Mouse (Mus musculus): ENCODE measurements around the gene Ndufv3. TPM values are rescaled to one million over a fixed set of nuclear protein-coding genes. Genes with fewer than 3 reads are reported as not detected.

Gene Ndufv3
- total RNA-seq, 2 experiments from 2014 or later: 222 to 229 TPM

DNA sequence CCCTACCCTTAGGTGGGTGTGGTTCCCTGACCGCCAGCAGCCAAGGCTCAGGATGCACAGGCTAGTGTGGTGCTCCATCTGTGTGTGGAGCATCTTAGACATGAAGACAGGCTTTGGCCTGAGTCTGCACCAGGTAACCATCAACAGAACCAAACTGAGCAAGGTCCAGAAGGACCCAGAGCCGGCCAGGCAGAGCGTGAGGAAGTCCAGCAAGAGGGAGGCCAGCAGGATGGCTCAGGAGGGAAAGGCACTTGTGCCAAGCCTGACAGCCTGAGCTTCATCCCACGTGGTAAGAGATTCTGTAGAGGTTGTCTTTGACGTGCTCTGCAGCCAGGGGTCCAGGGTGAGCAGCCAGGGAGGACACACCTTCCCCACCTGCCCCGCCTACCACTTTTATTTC is 22.2 kb upstream of the Ndufv3 start:
- Histone ChIP-seq H3K27ac (no peak overlapping the region), H3K4me3 (no peak overlapping the region)
- intact Hi-C loops (cut with DNase I): no loop called here
- no peak for DNase-seq (ENCODE audit: extremely low spot score in 1 of 2, low spot score in 2 of 2)
- TF ChIP-seq CTCF (IDR thresholded peaks at IDR 0.05): no peak

DNA sequence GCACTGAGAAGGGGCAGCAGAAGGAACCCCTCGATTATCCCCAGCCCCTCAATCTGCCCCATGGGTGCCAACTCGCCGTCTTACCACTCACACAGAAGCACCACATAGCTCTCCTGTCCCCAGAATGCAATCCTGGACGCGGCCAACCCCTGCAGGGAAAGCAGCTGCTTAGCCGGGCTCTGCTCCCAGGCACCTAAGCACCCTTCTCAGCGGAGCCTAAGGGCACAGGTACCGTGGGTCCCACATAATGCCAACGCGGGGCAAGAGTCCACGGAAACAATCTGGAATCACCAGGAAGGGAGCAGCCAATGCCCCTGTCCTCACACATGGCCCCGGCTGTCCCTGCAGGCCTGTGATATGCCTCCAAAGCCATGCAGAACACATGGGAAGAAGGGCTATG is 20.2 kb upstream of the Ndufv3 start:
- TF ChIP-seq CTCF (IDR thresholded peaks at IDR 0.05): no peak
- Histone ChIP-seq H3K4me3 (no peak overlapping the region), H3K27ac (no peak overlapping the region)
- intact Hi-C loops (cut with DNase I): no loop called here
- DNase-seq (ENCODE audit: extremely low spot score in 1 of 2, low spot score in 2 of 2): no peak

DNA sequence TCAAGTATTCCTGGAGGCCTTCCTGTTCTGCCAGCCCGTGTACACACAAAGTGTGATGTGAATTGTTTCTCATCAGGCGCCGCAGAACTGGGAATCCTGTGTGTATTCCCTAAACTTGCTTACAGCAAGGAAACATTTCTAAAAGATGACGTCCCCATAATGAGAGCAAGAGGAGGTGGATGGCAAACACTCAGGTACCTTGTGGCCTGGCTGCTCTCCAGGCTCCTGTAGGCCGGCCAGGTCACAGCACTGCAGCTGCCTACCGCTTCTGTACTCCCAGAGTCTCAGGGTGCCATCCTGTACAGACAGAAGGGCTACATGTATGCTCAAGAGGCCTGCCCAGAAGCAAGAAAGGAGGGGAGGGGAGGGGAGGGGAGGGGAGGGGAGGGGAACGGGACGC is 19.5 kb upstream of the Ndufv3 start:
- no peak for DNase-seq (ENCODE audit: extremely low spot score in 1 of 2, low spot score in 2 of 2)
- no peak for TF ChIP-seq CTCF (IDR thresholded peaks at IDR 0.05)
- intact Hi-C loops (cut with DNase I): no loop called here
- no peak overlapping the region for H3K4me3 ChIP-seq
- no peak overlapping the region for H3K27ac ChIP-seq

DNA sequence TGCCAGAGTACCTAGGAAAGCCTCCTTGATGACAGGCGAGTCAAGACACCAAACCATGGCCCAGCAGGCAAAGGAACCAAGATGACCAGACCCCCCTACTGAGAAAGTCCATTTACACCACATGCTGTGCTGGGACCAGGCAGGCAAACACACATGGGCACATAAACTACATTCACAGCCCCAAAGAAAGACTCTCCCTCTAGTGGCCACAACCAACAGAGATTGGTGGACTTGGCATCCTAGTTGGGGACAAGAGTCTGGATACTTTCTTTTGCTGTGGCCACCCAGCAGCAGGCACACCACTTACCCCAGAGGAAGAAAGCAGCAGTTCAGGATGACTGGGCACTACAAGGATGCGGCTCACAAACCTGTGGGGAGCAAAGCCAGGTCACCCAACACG is 19.0 kb upstream of the Ndufv3 start:
- Histone ChIP-seq H3K4me3 (no peak overlapping the region), H3K27ac (no peak overlapping the region)
- intact Hi-C loops (cut with DNase I): no loop called here
- TF ChIP-seq CTCF (IDR thresholded peaks at IDR 0.05): peak; percentile 29
- no peak for DNase-seq (ENCODE audit: extremely low spot score in 1 of 2, low spot score in 2 of 2)

DNA sequence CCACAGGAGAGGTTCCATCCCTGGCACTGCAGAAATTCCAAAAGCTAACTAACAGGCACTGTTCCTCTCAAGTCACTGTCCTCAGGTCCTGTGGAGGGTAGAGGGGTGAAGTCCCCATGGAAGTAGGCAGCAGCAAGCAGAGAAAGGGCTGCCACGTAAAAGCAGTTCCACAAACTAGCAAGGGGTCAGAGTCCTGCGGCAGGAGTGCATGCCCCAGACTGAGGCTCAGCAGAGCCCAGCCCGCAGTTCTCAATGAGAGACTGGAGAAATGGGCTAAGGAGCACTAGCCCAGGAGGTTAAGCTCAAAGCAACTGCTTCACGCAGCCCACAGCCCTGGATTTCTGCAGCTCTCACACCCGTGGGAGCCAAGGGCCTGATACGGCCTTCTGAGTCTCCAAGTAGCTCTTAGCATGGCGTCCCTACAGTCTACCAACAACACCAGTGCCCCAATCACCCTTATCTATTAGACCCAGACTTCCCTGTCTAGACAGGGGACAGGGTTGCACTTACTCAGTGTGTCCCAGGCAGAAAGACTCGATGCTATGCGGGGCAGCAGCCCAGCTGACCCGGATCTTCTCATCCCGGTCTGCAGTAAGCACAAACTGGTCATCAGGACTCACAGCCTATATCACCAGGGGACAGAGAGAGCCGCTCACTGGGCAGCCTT is 17.5 kb upstream of the Ndufv3 start:
- Histone ChIP-seq H3K27ac (no peak overlapping the region), H3K4me3 (no peak overlapping the region)
- TF ChIP-seq CTCF (IDR thresholded peaks at IDR 0.05): no peak
- DNase-seq (ENCODE audit: extremely low spot score in 1 of 2, low spot score in 2 of 2): no peak
- intact Hi-C loops (cut with DNase I): no loop called here

DNA sequence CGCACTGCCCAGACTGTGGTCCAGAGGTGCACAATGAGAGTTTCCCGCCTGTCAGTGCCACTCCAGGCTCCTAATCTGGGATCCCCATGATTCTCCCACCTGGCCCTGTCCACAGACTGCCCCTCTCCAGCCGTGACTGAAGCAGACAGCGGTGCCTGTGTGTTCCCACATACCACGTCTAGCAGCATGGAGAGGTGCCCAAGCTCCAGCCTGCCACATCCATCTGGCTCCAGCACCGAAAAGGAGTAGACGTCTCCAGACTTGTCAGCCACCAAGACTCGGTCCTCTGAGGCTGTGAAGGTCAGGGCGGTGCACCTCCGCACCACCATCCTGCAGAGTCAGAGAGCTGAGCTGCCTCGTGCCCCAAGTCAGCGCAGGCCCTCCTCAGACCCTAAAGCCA is 16.6 kb upstream of the Ndufv3 start:
- Histone ChIP-seq H3K27ac (no peak overlapping the region), H3K4me3 (no peak overlapping the region)
- DNase-seq (ENCODE audit: extremely low spot score in 1 of 2, low spot score in 2 of 2): no peak
- intact Hi-C loops (cut with DNase I): no loop called here
- no peak for TF ChIP-seq CTCF (IDR thresholded peaks at IDR 0.05)

DNA sequence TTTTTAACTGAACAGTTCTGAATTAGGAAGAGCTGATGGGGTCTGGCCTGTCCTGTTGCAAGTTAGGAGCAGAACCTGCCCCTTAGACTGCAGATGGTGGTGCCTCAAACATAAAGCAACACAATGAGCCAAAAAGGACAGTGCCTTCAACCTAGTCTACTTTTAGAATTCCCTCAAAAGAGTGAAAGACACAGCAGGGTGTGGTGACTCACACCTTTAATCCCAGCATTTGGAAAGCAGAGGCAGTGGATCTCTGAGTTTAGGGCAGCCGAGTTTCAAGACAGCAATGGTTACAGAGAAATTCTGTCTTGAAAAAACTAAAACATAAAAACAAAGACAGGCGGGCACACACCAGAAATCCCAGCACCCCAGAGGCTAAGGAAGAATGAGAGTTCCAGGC is 16.0 kb upstream of the Ndufv3 start:
- intact Hi-C loops (cut with DNase I): no loop called here
- Histone ChIP-seq H3K4me3 (no peak overlapping the region), H3K27ac (no peak overlapping the region)
- DNase-seq (ENCODE audit: extremely low spot score in 1 of 2, low spot score in 2 of 2): no peak
- TF ChIP-seq CTCF (IDR thresholded peaks at IDR 0.05): no peak

DNA sequence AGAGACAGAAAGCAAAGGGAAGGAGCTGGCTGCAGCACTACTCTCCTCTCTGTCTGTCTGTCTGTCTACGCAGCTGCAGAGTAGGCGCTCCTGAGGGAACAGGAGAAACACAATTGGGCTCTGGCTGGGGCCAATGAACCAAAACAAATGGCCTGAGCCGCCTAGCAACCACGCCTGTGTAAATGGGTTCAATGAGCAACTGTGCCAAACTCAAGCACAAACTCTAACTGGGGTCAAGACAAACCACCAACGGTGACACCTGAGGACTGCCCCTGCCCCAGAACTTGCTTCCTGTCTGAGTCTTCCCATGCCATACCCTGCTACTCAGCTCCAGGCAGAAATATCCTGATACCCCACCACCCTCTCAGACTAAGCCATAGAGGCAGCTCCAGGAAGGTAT is 14.9 kb upstream of the Ndufv3 start:
- DNase-seq (ENCODE audit: extremely low spot score in 1 of 2, low spot score in 2 of 2): no peak
- intact Hi-C loops (cut with DNase I): no loop called here
- no peak overlapping the region for H3K27ac ChIP-seq
- no peak overlapping the region for H3K4me3 ChIP-seq
- TF ChIP-seq CTCF (IDR thresholded peaks at IDR 0.05): no peak

DNA sequence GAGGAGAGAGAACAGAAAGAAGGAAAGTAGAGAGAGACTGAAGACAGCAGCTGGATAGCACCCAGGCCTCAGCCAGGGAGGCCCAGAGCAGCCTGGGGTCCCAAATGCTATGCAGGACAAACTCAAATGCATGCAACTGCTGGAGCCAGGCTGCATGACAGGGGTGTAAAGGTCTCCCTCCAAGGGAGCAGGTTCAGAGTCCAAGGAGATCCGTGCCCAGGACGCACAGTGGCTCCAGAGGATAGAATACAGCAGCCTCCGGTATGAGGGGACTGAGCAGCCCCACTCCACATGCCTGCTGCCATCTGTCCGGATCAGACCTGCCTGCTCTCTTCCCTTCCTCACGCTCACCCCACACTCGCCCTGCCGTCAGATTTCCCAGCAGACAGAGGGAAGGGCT is 13.6 kb upstream of the Ndufv3 start:
- Histone ChIP-seq H3K4me3 (no peak overlapping the region), H3K27ac (no peak overlapping the region)
- no peak for DNase-seq (ENCODE audit: extremely low spot score in 1 of 2, low spot score in 2 of 2)
- intact Hi-C loops (cut with DNase I): no loop called here
- no peak for TF ChIP-seq CTCF (IDR thresholded peaks at IDR 0.05)

DNA sequence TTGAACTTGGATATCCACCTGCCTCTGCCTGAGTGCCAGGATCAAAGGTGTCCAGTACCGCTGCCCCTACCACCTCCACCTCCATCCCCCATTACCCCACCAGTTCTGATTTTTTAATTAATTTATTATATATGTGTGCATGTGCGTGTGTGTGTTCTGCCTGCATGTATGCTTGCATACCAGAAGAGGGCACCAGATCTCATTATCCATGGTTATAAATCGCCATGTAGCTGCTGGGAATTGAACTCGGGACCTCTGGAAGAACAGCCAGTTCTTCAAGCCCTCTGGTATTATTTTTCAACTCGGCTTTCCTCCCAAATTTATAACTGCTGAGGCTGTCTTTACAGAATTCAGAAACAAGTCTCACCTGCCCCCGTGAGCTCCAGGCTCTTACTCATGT is 9.0 kb upstream of the Ndufv3 start:
- intact Hi-C loops (cut with DNase I): loop anchor here (5.0 kb wide), 1 partner anchor 151 kb away; no protein-coding TSS in a partner anchor
- peak; percentile 4; the same call in 1 of the 2 replicates for TF ChIP-seq CTCF (IDR thresholded peaks at IDR 0.05)

DNA sequence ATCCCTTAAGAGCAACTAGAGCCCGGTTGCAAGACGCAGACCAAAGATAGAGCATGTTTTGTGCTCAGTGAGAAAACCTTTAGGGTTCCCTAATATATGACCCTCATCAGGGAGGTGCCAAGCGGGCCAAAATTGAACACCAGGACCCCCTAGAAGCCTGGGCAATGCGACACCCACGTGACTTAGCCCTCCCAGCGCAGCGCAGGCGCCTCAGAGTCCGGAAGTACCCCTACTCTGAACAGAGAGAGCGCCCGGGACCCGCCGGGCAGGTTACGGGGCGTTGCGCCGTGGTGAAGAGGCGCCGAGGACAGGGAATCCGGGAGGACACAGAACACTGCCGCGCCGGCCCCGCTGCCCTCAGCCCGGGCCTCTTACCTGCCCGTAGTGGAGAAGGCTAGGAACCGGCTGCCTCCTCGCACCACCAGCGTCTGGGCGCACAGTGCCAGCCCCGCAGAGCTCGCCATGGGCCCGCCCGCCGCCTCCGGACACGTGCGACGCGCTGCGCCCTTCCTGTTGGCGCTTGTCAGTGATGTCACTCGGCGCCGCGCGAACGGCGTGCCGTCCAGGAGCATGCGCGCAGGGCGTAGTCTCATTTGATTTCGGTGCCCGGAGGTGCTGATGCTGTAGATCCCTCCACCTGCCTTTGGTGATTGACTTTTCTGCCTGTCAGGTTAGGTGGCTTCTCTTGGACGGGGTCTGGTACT is 8.0 kb upstream of the Ndufv3 start:
- Histone ChIP-seq H3K4me3 (peak overlapping the region; percentile 70), H3K27ac (peak overlapping the region; percentile 78)
- TF ChIP-seq CTCF (IDR thresholded peaks at IDR 0.05): no peak
- intact Hi-C loops (cut with DNase I): loop anchor here (2.0 to 5.0 kb wide), 2 partner anchors 53 to 150 kb away; partner anchors contain the start of gene Pknox1
- DNase-seq (ENCODE audit: extremely low spot score in 1 of 2, low spot score in 2 of 2): peak; percentile 89 to 91

More for the DNA sequence above, 9.0 kb upstream of the Ndufv3 start:
- DNase-seq (ENCODE audit: extremely low spot score in 1 of 2, low spot score in 2 of 2): no peak
- Histone ChIP-seq H3K4me3 (no peak overlapping the region), H3K27ac (no peak overlapping the region)

DNA sequence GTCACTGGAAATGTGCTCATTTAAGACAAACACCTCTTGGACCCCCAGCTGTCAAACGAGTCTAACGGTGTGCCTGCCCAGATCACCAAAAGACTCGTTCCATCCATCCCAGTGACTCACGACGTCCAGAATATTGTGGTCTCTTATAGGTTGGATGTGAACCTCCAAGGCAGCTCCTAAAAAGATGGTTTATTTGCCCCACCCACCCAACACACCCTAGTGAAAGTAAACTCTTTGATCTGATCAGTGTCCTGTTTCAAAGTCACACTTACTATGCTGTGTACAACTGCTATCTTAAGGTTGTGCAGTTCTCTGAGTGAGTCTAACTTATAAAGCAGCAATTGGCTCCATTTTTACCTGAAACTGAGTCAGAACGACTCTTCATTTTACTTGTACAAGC is 7.3 kb upstream of the Ndufv3 start:
- peak overlapping the region; percentile 70 for H3K4me3 ChIP-seq
- intact Hi-C loops (cut with DNase I): loop anchor here (2.0 to 5.0 kb wide), 2 partner anchors 52 to 150 kb away; partner anchors contain the start of gene Pknox1
- no peak for TF ChIP-seq CTCF (IDR thresholded peaks at IDR 0.05)
- H3K27ac ChIP-seq: peak overlapping the region; percentile 78
- no peak for DNase-seq (ENCODE audit: extremely low spot score in 1 of 2, low spot score in 2 of 2)

All from left cerebral cortex, adult 2 months (tissue).